Mouse (Mus musculus) cerebellum, adult 2 months (tissue): ENCODE results near the gene Mcub.

Experiments used
- CTCF ChIP-seq: fragments of 200-500 bp; IDR thresholded peaks from 2 replicates; pipeline ENCODE4 v1.5.1; 2011; ENCODE audit warnings: low read depth, mild to moderate bottlenecking, control low read depth, low read length, moderate library complexity, borderline replicate concordance; ENCODE audit not compliant: insufficient read depth
- POLR2A ChIP-seq: fragments of 200-500 bp; IDR thresholded peaks from 2 replicates; pipeline ENCODE4 v1.6.1; 2011; ENCODE audit warnings: low read length, control low read depth, borderline replicate concordance; ENCODE audit not compliant: insufficient read depth

- TF ChIP-seq CTCF = no peak
- no peak for TF ChIP-seq POLR2A
Observed at GRCm38 (mm10) chr3:129964681-129965080, 5.3 kb downstream of the Mcub start.
